Mouse (Mus musculus) brain, embryonic 14.5 days (tissue): ENCODE data around the gene Cacna2d3.

Source experiments
- CTCF ChIP-seq: fragments of 200-500 bp; IDR thresholded peaks from 2 replicates; pipeline ENCODE4 v1.5.1; 2012; ENCODE audit warnings: inconsistent platforms, mild to moderate bottlenecking, moderate library complexity, borderline replicate concordance; ENCODE audit not compliant: insufficient read depth, insufficient read length; ENCODE audit errors: extremely low read depth
- POLR2A ChIP-seq: fragments of 200-500 bp; IDR thresholded peaks from 2 replicates; pipeline ENCODE4 v1.6.1; 2012; ENCODE audit warnings: mild to moderate bottlenecking, inconsistent platforms, borderline replicate concordance; ENCODE audit not compliant: poor library complexity, insufficient read depth, insufficient read length, severe bottlenecking; ENCODE audit errors: extremely low read depth

DNA sequence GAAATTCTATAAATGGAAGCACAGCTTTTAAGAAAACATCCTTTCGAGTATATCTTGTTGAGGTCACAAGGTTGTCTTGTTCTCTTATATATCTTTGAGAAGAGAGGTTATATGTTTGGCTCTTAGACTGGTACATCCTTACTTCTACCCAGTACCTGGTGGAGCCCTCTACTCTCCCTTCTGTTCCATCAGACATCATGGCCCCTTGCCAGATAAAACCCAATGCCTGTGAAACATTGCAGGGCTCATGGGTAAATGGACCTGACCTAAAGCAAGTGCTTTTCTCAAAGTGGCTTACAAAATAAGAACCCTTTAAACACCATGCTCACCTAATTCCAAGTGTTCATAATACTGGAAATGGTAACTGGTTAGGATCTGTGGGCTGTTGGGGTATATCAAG lies 660.2 kb downstream of the Cacna2d3 start:
- TF ChIP-seq POLR2A, result no peak
- no peak for TF ChIP-seq CTCF
